ENCODE assay signal across 8 mouse cellular contexts in the genomic region with DNA sequence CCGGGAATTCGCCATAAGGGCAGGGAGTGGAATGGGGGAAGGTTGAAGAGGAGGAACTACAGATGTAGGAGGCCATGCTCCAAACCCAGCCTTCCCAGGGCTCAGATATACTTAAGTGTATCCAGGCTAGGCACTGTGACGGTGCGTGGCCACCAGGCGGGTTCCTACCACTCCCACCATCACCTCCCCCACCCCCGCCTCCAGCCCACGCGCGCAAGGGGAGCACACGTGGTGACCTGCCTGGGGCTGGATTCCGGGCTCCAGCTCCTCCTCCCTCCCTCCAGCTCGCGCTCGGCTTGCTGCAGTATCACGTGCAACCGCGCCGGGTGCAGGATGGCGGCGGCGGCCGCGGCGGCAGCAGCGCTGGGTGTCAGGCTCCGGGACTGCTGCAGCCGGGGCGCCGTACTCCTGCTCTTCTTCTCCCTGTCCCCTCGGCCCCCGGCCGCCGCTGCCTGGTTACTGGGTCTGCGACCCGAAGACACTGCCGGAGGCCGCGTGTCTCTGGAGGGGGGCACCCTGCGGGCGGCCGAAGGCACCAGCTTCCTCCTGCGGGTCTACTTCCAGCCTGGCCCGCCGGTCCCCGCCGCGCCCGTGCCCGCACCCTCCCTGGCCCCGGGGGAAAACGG. TPM values are rescaled to one million over a fixed set of nuclear protein-coding genes. Genes with fewer than 3 reads are reported as not detected.
DNase-seq lines count a peak whose midpoint lies in the region; ATAC-seq and TF ChIP-seq lines count a peak whose summit lies in the region.

A gene (plus strand): TSS at position 325 of the 626 bp plus-strand sequence.

- peak within 1 kb of the TSS; percentile 53 for H3K9ac ChIP-seq in heart, embryonic 12.5 days
- H3K9ac ChIP-seq in kidney, postnatal 0 days (ENCODE audit: low read depth, low read length), result 0 out of 2 replicates have a peak within 1 kb of the TSS, but pooled peaks have one; percentile 37
- peak within 1 kb of the TSS; percentile 43; the same call in 1 of the 2 replicates for H3K9ac ChIP-seq in liver, adult 2 months (ENCODE audit: low read depth, low read length)

- peak within 1 kb of the TSS; percentile 97 for H3K4me2 ChIP-seq in heart, embryonic 12.5 days
- H3K4me2 ChIP-seq in kidney, postnatal 0 days (ENCODE audit: low read length), result peak within 1 kb of the TSS; percentile 95

- under 1% methylated on average over 50 of the region's 51 CpGs for WGBS in heart, embryonic 12.5 days
- 2% methylated on average over 36 of the region's 51 CpGs for WGBS in kidney, postnatal 0 days
- 2% methylated on average over 51 of the region's 51 CpGs for WGBS in liver, adult 2 months

- H3K9me3 ChIP-seq in megakaryocyte, embryonic 14.5 days, result peaks cover 20% of the 10 kb centered on the region
- H3K9me3 ChIP-seq in heart, embryonic 12.5 days (replicated peaks), result peaks cover 3% of the 10 kb centered on the region; the same call in 1 of the 2 replicates
- H3K9me3 ChIP-seq in kidney, postnatal 0 days (replicated peaks; ENCODE audit: low read length), result no peaks in the 10 kb centered on the region

- H3K4me1 ChIP-seq in megakaryocyte, embryonic 14.5 days, result peaks cover 16% of the 10 kb centered on the region
- H3K4me1 ChIP-seq in heart, embryonic 12.5 days (replicated peaks), result peaks cover 9% of the 10 kb centered on the region
- peaks cover 9% of the 10 kb centered on the region; the same call in 1 of the 2 replicates for H3K4me1 ChIP-seq in kidney, postnatal 0 days (replicated peaks; ENCODE audit: insufficient read depth, low read length)
- H3K4me1 ChIP-seq in liver, adult 2 months (ENCODE audit: control insufficient read depth, insufficient read depth, low read length), result peaks cover 7% of the 10 kb centered on the region; the same call in 1 of the 2 replicates

- H3K4me3 ChIP-seq in megakaryocyte, embryonic 14.5 days (replicated peaks), result peak within 1 kb of the TSS; percentile 53
- peak within 1 kb of the TSS; percentile 64 for H3K4me3 ChIP-seq in heart, embryonic 12.5 days
- H3K4me3 ChIP-seq in kidney, postnatal 0 days (replicated peaks; ENCODE audit: low read depth, low read length), result peak within 1 kb of the TSS; percentile 54
- H3K4me3 ChIP-seq in liver, adult 2 months (ENCODE audit: insufficient read depth, low read depth, low read length), result peak within 1 kb of the TSS; percentile 54; the same call in 1 of the 2 replicates

- no peaks in the 10 kb centered on the region for H3K79me2 ChIP-seq in liver, adult 2 months (ENCODE audit: control insufficient read depth, insufficient read depth, low read length)

- no peak for TF ChIP-seq CTCF in kidney, postnatal 0 days (IDR thresholded peaks at IDR 0.05; ENCODE audit: low read depth)
- no peak for TF ChIP-seq CTCF in liver, adult 2 months (IDR thresholded peaks at IDR 0.05; ENCODE audit: low read depth, low read length)

- peak; percentile 27 for DNase-seq in embryo, embryonic 11.5 days (ENCODE audit: low read depth, low spot score)
- DNase-seq in kidney, postnatal 0 days (ENCODE audit: low spot score), result peak; percentile 45
- peak; percentile 19 for DNase-seq in liver, adult 2 months (ENCODE audit: extremely low read depth, low read depth, low spot score)
- peak; percentile 9 for DNase-seq in ovary, postnatal 10 days (ENCODE audit: low spot score)
- peak; percentile 35 for DNase-seq in urinary bladder, adult 2 months (ENCODE audit: low spot score)

- peaks cover 63% of the 10 kb centered on the region for H3K27me3 ChIP-seq in megakaryocyte, embryonic 14.5 days (replicated peaks)
- H3K27me3 ChIP-seq in heart, embryonic 12.5 days (replicated peaks), result peaks cover 59% of the 10 kb centered on the region
- H3K27me3 ChIP-seq in kidney, postnatal 0 days (ENCODE audit: insufficient read depth, low read length), result peaks cover 37% of the 10 kb centered on the region
- H3K27me3 ChIP-seq in liver, adult 2 months (ENCODE audit: control insufficient read depth, insufficient read depth, low read length), result peaks cover 19% of the 10 kb centered on the region

- TF ChIP-seq POLR2A in liver, adult 2 months (IDR thresholded peaks at IDR 0.05; ENCODE audit: extremely low read depth, insufficient read depth, low read length), result no peak

- no peak within 1 kb of the TSS for H3K27ac ChIP-seq in heart, embryonic 12.5 days (ENCODE audit: poor library complexity, severe bottlenecking)
- H3K27ac ChIP-seq in kidney, postnatal 0 days, result no peak within 1 kb of the TSS
- H3K27ac ChIP-seq in liver, adult 2 months (replicated peaks; ENCODE audit: insufficient read depth, low read depth, low read length), result no peak within 1 kb of the TSS

- no peaks in the 10 kb centered on the region for H3K36me3 ChIP-seq in megakaryocyte, embryonic 14.5 days (replicated peaks; ENCODE audit: low read length)
- no peaks in the 10 kb centered on the region for H3K36me3 ChIP-seq in heart, embryonic 12.5 days
- H3K36me3 ChIP-seq in kidney, postnatal 0 days (ENCODE audit: insufficient read depth, low read length), result no peaks in the 10 kb centered on the region
- H3K36me3 ChIP-seq in liver, adult 2 months (ENCODE audit: control insufficient read depth, insufficient read depth, low read length), result no peaks in the 10 kb centered on the region

- ATAC-seq in megakaryocyte, adult 5-6 weeks (ENCODE audit: poor library complexity, severe bottlenecking), result no peak
- peak; percentile 57; the same call in 1 of the 2 replicates for ATAC-seq in heart, embryonic 12.5 days (ENCODE audit: insufficient number of reproducible peaks, low FRiP score)
- ATAC-seq in kidney, postnatal 0 days (replicated peaks; ENCODE audit: low FRiP score, low read depth), result peak; percentile 63

RNA-seq across cellular contexts. Expression of the gene that starts here (rescaled TPM):
- polyA plus RNA-seq in megakaryocyte, embryonic 14.5 days (2012; ENCODE audit: insufficient read depth, low replicate concordance), result not detected in 2 replicates
- 0.02 and 0.05 TPM in 2 replicates for total RNA-seq in megakaryocyte, adult 5-6 weeks (2015)
- total RNA-seq in megakaryocyte, adult 5-6 weeks (2017), result not detected in 2 replicates
- polyA plus RNA-seq in heart, embryonic 12.5 days (2016; fragmentation: Nextera tagmentation; extraction: Ambion mirVana), result 0.06 and 0.12 TPM in 2 replicates
- polyA plus RNA-seq in kidney, postnatal 0 days (2015; fragmentation: Nextera tagmentation; extraction: Ambion mirVana), result 0.62 and 1.2 TPM in 2 replicates
- 0.18 and 0.20 TPM in 2 replicates for total RNA-seq in liver, adult 2 months (2014; rRNA removed)
- polyA plus RNA-seq in liver, adult 2 months (2012; rRNA removed), result 0.05 and 0.11 TPM in 2 replicates
- polyA plus RNA-seq in urinary bladder, adult 2 months (2012; rRNA removed), result 2.6 and 2.8 TPM in 2 replicates

Comparison
In these comparisons a context has a peak if more than half of its experiments do, and no peak if none do; other contexts are left out.
1. Peak in ATAC-seq, H3K4me3 ChIP-seq, H3K9ac ChIP-seq and H3K4me2 ChIP-seq in heart, embryonic 12.5 days; RNA of the gene not detected or under 1 TPM.
2. Peak in DNase-seq, H3K4me3 ChIP-seq and H3K9ac ChIP-seq in liver, adult 2 months; RNA of the gene not detected or under 1 TPM.